Mouse (Mus musculus) adipose tissue, adult 10 weeks (tissue): ENCODE results near the gene C2cd3. TPM values are rescaled to one million over a fixed set of nuclear protein-coding genes. Genes with fewer than 3 reads are reported as not detected.

Experiments used
- polyA plus RNA-seq: library from polyadenylated mRNA; stranded (reverse); fragments of 350-450 nt; fragmentation: Illumina TruSeq; extraction: RNeasy Lipid Tissue Mini Kit (QIAGEN cat#74804); gene quantifications from one replicate; pipeline ENCODE4 v1.2.3, GENCODE M21; 2014; ENCODE audit warnings: low read depth, low replicate concordance

The C2cd3 gene
- 24.0 TPM for polyA plus RNA-seq

GRCm38 (mm10) chr7:100371495-100372451, at the start of gene C2cd3, which contains the start of gene Ppme1:
C2cd3 (plus strand) TSS chr7:100372233.
Ppme1 (minus strand) TSS chr7:100372307.

GRCm38 (mm10) chr7:100472777-100473176, 100.7 kb downstream of the C2cd3 start, which contains the start of gene Ucp3:
Ucp3 (plus strand) TSS chr7:100472990.

GRCm38 (mm10) chr7:100493117-100493483, 121.1 kb downstream of the C2cd3 start, which contains the start of gene Ucp2:
Ucp2 (plus strand) TSS chr7:100493337.

GRCm38 (mm10) chr7:100514573-100514972, 142.5 kb downstream of the C2cd3 start, which contains the start of gene Dnajb13:
Dnajb13 (minus strand) TSS chr7:100514960.

Other genes starting within 250 kb of the C2cd3 start
- gene Lipt2, start 213.0 kb upstream of the C2cd3 start, polyA plus RNA-seq = 10.1 TPM
- gene Kcne3, start 195.7 kb upstream of the C2cd3 start, polyA plus RNA-seq = 12.2 TPM
- gene Pgm2l1, start 144.8 kb upstream of the C2cd3 start, polyA plus RNA-seq = 7.0 TPM
- gene P4ha3, start 86.7 kb upstream of the C2cd3 start, polyA plus RNA-seq = not detected
- gene Ppme1, start 74 bp downstream of the C2cd3 start, polyA plus RNA-seq = 35.6 TPM
- gene Ucp3, start 100.8 kb downstream of the C2cd3 start, polyA plus RNA-seq = 10.0 TPM
- gene Ucp2, start 121.1 kb downstream of the C2cd3 start, polyA plus RNA-seq = 473 TPM
- 8.0 TPM for gene Dnajb13, start 142.7 kb downstream of the C2cd3 start, polyA plus RNA-seq
- gene Coa4, start 164.8 kb downstream of the C2cd3 start, polyA plus RNA-seq = 18.5 TPM
- 67.0 TPM for gene Rab6a, start 235.2 kb downstream of the C2cd3 start, polyA plus RNA-seq
- 63.4 TPM for gene Mrpl48, start 236.1 kb downstream of the C2cd3 start, polyA plus RNA-seq